Mouse (Mus musculus) kidney, postnatal 10 days (tissue): ENCODE results near the gene Leo1.
"Not testable (repeated sequence)": the region's sequence is repeated elsewhere in the genome, so short reads cannot be mapped to it uniquely, and the experiment has no call there.

Source experiments
- DNase-seq: peaks from one replicate; pipeline ENCODE4 v3.0.0; 2021; ENCODE audit warnings: mixed read lengths

Leo1 gene

GRCm38 (mm10) chr9:75427366-75428273, 13.7 kb upstream of the Leo1 start:
- DNase-seq: no peak

DNA sequence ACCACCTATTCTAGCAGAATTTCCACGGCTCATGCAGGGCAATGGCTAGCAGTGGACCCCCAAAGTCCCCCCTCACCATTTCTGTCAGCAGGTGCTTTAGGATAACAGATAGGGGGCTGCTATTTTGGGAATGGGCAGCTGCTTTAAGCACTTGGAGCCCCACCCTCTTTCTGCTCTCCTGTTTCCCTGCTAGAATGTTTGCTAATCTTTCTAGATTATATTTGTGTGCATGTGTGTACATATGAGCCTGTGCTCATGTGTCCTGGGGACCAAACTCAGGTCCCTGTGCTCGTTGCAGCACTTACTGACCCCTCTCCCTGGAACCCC, 13.1 kb upstream of the Leo1 start:
- no peak for DNase-seq

GRCm38 (mm10) chr9:75429040-75429439, 12.3 kb upstream of the Leo1 start:
- DNase-seq: no peak

DNA sequence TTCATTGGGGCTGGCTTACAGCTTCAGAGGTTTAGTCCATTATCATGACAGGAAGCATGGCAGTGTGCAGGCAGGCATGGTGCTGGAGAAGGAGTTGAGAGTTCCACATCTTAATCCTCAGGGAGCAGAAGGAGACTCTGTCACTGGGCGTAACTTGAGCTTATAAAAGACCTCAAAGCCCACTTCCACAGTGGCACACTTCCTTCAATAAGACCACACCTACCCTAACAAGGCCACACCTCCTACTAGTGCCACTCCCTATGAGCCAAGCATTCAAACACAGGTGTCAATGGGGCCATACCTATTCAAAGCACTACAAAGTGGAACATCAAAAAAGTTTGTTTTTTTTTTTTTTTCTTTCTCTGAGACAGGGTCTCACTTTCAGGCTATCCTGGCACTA, 11.7 kb upstream of the Leo1 start:
- DNase-seq: no peak

GRCm38 (mm10) chr9:75430822-75431621, 10.3 kb upstream of the Leo1 start:
- no peak for DNase-seq

DNA sequence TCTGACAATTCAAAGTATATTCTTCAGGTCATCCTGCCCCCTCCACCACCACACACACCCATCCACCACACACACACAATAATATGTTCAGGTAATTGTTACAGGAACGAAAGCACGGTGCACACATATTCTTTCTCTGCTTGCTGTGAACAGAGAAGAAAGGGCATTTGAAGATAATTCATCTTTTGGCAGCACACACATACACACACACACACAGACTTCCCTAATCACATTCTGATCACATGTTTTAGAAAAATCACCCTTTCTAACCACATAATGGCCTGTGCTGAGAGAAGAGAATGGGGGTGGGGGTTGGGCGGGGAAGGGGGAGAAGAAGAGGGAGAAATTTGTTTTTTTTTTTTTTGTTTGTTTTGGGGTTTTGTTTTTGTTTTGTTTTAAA, 8.6 kb upstream of the Leo1 start:
- no peak for DNase-seq

DNA sequence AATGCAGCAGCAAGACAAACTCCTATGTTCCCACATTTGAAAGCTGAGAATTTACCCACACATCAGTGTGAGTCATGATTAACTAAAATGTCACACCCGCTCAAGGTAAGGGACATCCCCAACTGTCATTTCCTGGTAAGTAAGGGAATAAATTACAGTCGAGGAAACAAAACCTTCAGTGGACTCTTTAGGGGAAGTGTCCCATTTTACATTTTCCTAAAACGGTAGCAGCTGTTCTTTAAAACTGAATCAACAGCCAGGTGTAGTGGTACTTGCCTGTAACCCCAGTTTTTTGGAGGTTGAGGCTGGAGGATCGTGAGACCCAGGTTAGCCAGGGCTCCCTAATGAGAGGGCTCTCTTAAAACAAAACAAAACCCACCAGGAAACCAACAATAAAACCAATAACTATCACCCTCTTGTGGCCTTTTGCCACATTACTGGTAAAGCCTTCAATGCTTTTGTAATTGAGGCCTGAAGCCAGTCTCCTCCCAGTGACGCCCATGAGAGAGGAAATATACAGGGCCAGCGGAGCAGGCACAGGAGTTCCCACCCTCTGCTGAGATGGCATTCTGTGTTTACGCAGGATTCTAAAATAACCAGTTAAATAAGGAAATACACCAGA, 7.0 kb upstream of the Leo1 start:
- DNase-seq: peak; percentile 73

GRCm38 (mm10) chr9:75434872-75435271, 6.5 kb upstream of the Leo1 start:
- DNase-seq: no peak

DNA sequence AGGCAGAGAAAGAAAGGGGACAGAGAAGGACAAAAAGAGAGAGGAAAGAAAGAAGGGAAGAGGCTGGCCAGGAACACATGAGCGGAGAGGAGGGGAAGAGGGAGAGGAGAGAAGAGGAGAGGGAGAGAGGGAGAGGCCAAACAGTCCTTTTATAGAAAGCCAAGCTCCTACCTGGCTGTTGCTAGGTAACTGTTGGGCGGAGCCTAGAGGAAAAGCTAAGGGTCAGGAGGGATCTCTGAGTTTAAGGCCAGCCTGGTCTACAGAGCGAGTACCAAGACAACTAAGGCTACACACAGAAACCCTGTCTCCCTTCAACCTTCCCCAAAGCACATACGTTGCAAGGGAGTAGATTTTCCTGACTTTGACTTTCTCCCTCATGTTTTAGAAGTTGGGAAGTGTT, 6.0 kb upstream of the Leo1 start:
- DNase-seq: no peak

GRCm38 (mm10) chr9:75435918-75436317, 5.4 kb upstream of the Leo1 start:
- peak; percentile 90 for DNase-seq

GRCm38 (mm10) chr9:75437653-75438385, 3.5 kb upstream of the Leo1 start:
- DNase-seq: peak; percentile 54

DNA sequence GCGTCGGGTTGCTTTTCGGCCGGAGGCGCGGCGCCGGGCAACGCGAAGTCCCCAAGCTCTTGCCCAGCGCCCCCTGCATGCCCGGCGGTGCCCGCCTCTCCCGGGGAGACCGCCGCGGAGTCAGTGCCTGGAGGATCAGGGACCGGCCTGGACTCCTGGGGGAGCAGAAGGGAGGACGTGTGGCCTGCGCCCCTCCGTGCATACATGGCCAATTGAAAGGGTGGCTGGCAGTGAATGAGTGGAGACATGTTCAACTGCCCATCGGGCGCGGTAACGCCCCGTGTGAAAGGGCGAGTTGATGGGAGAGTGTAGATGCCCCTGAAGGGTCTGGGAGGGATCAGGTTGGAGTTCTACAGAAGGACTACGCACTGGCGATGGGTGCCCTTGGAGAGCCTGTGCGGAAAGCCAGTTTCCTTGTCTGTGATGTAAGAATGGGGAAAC, 387 bp downstream of the Leo1 start:
- DNase-seq: no peak

DNA sequence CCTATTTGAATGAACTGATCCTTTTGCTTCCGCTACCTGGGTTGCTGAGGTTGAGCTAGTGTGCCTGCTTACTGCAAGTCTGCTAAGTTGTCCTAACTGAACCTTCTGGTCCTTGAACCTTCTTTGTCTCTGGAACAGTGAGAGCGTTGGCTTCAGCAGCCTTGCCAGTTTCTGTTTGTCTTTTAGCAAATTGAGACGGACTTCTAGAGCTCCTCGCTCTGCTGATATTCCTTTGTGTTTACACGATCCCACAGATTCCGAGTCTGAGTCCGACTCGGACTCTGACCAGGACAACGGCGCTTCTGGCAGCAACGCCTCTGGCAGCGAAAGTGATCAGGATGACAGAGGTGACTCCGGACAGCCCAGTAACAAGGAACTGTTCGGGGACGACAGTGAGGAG, 3.7 kb downstream of the Leo1 start:
- no peak for DNase-seq

DNA sequence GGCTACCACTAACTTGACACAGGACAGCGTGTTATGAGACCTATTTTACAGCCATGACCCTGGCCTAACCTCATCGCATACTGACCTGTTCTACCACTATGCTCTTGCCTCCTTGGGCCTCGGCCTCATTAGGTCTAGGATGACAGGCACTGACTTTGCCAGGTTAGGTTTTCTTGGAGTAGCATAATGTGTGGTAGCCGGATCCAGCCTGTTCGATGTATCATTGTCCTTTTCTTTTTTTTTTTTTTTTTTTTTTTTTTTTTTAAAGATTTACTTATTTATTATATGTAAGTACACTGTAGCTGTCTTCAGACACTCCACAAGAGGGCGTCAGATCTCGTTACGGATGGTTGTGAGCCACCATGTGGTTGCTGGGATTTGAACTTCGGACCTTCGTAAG, 5.2 kb downstream of the Leo1 start:
- not testable (repeated sequence) for DNase-seq

DNA sequence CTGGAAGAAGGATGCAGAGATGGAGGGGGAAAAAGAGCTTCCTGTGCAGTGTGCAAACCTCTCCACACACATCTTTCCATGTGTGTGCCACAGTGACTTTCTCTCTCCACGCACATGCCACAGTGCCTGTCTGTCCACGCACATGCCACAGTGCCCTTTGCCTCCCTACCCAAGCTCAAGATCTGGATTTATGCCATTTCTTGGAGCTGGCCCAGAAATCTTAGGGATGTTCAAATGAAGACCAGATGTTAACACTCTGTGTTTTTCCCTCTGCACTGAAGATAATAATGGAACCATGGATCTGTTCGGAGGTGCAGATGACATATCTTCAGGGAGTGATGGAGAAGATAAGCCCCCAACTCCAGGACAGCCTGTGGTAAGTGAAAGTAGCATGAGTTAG, 6.7 kb downstream of the Leo1 start:
- DNase-seq: no peak

- no peak for DNase-seq
These were observed 12.7 kb downstream of the Leo1 start for GRCm38 (mm10) chr9:75453994-75454393.

GRCm38 (mm10) chr9:75455684-75456083, 14.4 kb downstream of the Leo1 start:
- no peak for DNase-seq

GRCm38 (mm10) chr9:75463050-75463660, 21.8 kb downstream of the Leo1 start:
- no peak for DNase-seq

DNA sequence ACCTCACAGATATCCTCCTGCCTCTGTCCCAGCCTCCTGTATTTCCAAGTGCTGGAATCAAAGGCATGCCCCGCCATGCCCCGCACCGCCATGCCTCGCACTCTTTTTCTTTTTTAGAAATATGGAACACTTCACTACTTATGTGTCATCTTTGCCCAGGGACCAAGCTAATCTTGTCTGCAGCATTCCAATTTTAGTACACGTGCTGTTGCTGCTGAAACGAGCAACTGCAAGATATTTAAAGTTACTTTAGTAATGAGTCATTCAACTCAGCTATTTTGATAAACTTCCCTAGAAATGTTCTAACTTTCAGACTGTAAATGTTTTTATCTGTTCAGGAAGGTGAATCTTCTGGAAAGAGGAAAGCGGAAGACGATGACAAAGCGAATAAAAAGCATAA, 24.5 kb downstream of the Leo1 start:
- no peak for DNase-seq

DNA sequence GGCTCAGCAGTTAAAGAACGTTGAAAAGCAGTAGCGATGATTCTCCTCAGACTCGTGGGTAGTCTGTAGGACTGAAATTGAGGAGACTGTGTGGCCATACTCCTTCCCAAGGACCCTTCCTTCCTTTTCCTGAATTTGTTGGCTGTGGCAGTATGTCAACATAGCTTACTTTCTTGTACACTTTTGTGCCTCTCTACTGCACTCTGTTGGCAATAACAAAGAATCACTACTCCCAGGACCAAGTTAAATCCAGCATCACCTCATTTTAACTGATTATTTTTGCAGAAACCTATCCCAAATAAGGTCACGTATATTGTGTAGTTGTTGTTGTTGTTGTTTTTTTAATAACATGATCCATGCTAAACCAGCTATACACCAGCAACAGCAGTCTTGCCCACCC, 25.3 kb downstream of the Leo1 start:
- no peak for DNase-seq

DNA sequence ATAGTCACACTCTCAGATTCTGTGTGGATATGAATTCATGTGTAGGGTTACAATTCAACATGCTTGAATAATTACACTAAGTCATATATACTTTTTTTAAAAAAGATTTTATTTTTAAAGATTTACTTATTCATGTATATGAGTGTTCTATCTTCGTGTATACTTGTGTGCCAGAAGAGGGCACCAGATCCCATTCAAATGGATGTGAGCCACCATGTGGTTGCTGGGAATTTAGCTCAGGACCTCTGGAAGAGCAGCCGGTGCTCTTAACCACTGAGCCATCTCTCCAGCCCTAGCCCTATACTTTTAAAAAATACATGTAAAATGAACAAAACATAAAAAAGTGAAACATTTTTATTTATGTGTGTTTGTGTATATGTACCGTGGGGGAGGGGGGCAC, 26.3 kb downstream of the Leo1 start:
- DNase-seq: no peak

DNA sequence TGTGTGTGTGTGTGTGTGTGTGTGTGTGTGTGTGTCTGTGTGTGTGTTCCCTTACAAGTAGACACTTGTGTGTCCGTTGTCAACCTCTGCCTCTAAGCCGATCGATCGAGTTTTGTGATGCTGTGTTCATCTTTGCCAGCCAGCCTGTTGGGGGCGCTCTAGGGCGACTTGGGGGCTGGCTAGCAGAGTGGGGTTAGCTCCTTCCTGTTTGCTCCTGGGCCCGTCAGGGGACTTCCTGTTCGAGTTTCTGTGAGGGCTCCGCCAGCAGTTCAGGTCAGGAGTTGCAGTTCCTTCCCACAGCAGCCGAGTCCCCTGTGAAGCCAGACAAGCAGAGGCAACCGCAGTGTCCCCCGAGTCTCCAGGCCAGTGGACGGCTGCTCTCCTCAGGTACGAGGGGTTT, 27.0 kb downstream of the Leo1 start:
- no peak for DNase-seq

DNA sequence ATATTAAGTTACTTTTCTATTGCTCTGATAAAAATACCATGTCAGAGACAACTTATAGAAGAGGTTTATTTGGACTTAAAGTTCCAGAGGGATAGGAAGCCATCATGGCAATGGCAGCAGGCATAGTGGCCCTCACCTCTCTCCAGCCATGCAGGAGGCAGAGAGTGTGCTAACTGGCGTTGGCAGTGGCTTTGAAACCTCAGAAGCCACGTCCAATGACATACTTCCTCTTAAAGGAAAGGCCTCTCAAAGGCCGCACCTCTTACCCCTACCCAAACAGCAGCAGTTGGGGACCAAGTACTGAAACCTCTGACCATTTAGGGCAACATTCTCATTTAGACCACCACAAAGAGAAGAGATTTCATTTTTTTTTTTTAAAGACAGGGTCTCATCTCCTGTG, 35.9 kb downstream of the Leo1 start:
- no peak for DNase-seq
